Mouse (Mus musculus) cerebellum, adult 2 months (tissue): ENCODE measurements around the gene Nlgn2. TPM values are rescaled to one million over a fixed set of nuclear protein-coding genes. Genes with fewer than 3 reads are reported as not detected.
A peak's percentile ranks its signal among the peaks of the same experiment; 100 is the strongest.

ENCODE experiments used
- DNase-seq, 2 experiments: peaks; one replicate each; pipeline ENCODE4 v3.0.0; 2021
- H3K27ac ChIP-seq: fragments of 200-500 bp; 2 replicates; pipeline ENCODE4 v1.5.1; 2012; ENCODE audit warnings: low read length, control low read depth, inconsistent platforms; ENCODE audit not compliant: insufficient read depth
- H3K27me3 ChIP-seq: fragments of 200-500 bp; 2 replicates; pipeline ENCODE4 v1.6.1; 2012; ENCODE audit warnings: inconsistent platforms, mild to moderate bottlenecking, low read length, moderate library complexity; ENCODE audit not compliant: control insufficient read depth, insufficient read depth
- H3K4me1 ChIP-seq: fragments of 200-500 bp; 2 replicates; pipeline ENCODE4 v1.6.1; 2011; ENCODE audit warnings: low read length; ENCODE audit not compliant: control insufficient read depth, insufficient read depth
- H3K4me3 ChIP-seq: fragments of 200-500 bp; replicated peaks from 2 replicates; pipeline ENCODE3; 2011; ENCODE audit warnings: mild to moderate bottlenecking, low read depth, low read length, control low read depth; ENCODE audit not compliant: insufficient read depth
- CTCF ChIP-seq: fragments of 200-500 bp; IDR thresholded peaks from 2 replicates; pipeline ENCODE4 v1.5.1; 2011; ENCODE audit warnings: low read depth, mild to moderate bottlenecking, control low read depth, low read length, moderate library complexity, borderline replicate concordance; ENCODE audit not compliant: insufficient read depth
- POLR2A ChIP-seq: fragments of 200-500 bp; IDR thresholded peaks from 2 replicates; pipeline ENCODE4 v1.6.1; 2011; ENCODE audit warnings: low read length, control low read depth, borderline replicate concordance; ENCODE audit not compliant: insufficient read depth
- WGBS: fragments of 180-500 bp; shearing (Covaris S2); methylation state at CpG from one replicate; pipeline ENCODE4 v1.1.7; 2018; 5-methylcytosine and 5-hydroxymethylcytosine counted together
- polyA plus RNA-seq: library from polyadenylated mRNA; depleted of rRNA; stranded (reverse); fragments of >200 nt; gene quantifications from 2 replicates; pipeline ENCODE4 v1.2.3, GENCODE M21; 2012

The Nlgn2 gene
- polyA plus RNA-seq, 1 experiment = 116 TPM

DNA sequence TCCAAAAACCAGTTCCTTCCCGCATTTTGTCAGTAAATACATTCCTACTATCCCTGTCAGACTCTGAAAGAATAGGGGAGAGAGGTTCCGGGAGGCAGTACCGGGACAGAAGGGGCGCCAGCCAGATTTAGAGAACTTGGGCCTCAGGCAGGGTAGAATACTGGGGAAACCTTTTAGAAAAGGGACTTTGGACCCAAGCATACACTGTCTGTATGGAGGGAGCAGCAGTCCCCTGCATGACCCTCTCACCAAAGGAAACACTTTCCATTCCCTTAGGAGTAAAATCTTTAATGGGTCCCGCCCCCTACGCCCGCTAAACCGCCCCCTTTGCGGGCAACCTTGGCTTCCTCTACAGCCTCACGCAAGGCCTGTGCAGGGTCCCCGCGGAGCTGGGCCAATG, 34.3 kb downstream of the Nlgn2 start:
- TF ChIP-seq POLR2A = no peak
- TF ChIP-seq CTCF = no peak
- Histone ChIP-seq H3K4me3 (peak overlapping the region; percentile 38), H3K27ac (no peak overlapping the region), H3K4me1 (peaks cover 7% of the 10 kb centered on the region; the same call in 1 of the 2 replicates), H3K27me3 (peaks cover 1% of the 10 kb centered on the region; the same call in 1 of the 2 replicates)
- 17% methylated on average over 12 of the region's 12 CpGs for WGBS
- DNase-seq = no peak

DNA sequence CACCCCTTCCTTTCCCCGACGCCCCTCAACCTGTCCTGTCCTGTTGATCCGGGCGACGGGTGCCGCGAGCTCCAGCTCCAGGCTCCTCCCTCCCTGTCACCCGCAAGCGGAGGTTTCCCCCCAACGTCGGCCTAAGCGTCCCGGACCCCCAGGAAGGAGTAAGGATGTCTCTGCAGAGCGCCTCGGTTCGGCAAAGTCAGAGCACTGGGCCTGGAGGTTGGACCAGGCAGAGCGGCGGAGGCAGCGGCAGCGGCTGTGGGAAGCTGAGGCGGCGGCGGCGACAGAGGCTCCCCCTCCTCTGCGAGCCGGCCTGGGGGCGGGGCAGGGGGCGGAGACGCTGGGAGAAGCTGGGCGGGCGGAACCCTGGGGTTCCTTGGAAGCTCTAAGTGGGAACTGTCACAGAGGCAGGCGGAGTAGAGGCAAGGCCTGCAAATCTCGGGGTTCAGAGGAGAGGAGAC, 34.9 kb downstream of the Nlgn2 start:
- Histone ChIP-seq H3K27me3 (peaks cover 1% of the 10 kb centered on the region; the same call in 1 of the 2 replicates), H3K4me3 (peak overlapping the region; percentile 54), H3K27ac (no peak overlapping the region), H3K4me1 (peaks cover 7% of the 10 kb centered on the region; the same call in 1 of the 2 replicates)
- TF ChIP-seq CTCF (no peak), POLR2A (0 out of 2 replicates have a peak, but pooled peaks have one; percentile 18)
- 8% methylated on average over 33 of the region's 33 CpGs for WGBS
- peak; percentile 66 to 68 for DNase-seq

DNA sequence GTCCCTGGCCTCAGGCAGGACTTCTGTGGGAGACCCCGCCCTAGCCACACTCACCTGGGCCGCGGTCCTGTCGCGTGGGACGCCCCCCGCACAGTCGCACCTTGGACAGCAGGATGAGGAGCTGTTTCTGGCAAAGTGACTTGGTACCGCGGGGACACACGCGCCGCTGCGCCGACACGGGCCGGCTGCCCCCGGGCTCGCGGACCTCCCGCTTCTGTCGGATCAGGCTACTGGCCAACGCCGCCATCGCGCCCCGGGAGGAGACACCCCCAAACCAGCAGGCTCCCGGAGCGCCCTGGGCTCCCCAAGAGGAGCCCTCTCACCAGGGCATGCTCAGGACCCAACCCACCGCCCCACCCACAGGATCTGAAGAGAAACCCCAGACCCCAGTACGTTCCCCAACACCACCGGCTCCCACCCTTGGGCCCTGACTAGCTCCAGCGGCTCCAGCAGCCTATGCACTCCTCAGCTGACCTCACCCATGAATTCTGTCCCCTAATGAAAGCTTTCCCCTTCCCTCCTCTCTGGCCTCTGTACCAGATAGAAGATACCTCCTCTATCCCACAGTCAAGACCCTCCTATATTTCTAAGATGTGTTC, 36.1 kb downstream of the Nlgn2 start, which contains the start of gene Fgf11:
Fgf11 (minus strand) TSS at position 479 of the 599 bp plus-strand sequence.
- H3K4me3 ChIP-seq = peak within 1 kb of the TSS; percentile 54
- 3% methylated on average over 33 of the region's 33 CpGs for WGBS
- H3K27me3 ChIP-seq = peaks cover 1% of the 10 kb centered on the region; the same call in 1 of the 2 replicates
- peaks cover 7% of the 10 kb centered on the region; the same call in 1 of the 2 replicates for H3K4me1 ChIP-seq
- no peak for DNase-seq
- no peak within 1 kb of the TSS for H3K27ac ChIP-seq
- TF ChIP-seq CTCF (no peak), POLR2A (no peak)

DNA sequence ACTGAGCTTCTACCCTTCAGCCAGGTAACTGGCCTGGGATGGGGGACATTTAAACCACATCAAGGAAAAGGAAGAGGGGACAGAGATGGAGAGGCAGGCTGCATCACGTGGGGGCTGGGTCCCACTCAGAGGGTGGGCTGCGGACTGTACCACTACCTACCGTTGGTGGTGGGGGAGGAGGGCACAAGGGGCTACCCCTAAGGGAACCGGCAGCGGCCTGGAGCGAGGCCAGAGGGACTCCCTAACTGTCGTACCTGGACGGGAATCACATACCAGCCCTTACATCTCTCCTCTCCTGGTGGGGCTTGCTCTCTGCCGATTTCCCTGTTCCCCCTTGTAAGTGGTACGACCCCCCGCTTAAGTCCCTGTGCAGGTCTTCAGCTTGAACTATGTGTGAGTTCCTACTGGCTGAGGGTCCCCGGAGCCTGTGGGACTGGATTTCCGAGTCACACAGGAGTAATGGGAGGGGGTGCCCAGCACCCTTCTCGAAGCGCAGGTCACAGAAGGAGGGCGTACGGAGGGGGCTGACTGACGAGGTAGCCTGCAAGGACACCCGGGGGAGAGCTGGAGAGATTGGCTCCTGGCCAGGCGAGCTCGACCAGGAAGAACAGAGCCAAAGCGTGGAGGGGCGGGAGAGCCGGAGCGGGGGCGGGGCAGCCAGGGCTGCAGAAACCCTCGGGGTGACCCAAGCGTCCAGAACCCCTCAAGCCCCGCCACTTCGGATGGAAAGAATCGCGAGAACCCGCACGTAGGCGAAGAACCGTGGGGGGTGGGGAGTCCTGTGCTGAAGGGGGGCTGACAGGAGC, 37.0 kb downstream of the Nlgn2 start:
- peak overlapping the region; percentile 8 for H3K4me3 ChIP-seq
- TF ChIP-seq POLR2A (no peak), CTCF (no peak)
- H3K27ac ChIP-seq = no peak overlapping the region
- 2% methylated on average over 35 of the region's 36 CpGs for WGBS
- peaks cover 7% of the 10 kb centered on the region; the same call in 1 of the 2 replicates for H3K4me1 ChIP-seq
- peaks cover 1% of the 10 kb centered on the region; the same call in 1 of the 2 replicates for H3K27me3 ChIP-seq
- no peak for DNase-seq

DNA sequence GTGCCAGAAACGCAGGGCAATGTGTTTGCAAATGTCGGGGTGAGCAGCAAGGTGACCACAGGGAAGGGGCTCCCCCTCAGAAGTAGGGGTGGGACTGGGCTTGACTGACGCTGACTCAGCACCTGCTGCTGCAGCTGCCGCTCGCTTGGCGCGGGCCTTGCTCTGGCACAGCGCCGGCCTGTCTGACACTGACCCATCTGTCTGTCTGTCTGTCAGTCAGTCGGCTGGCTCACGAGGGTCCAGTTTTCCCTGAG, 37.5 kb downstream of the Nlgn2 start:
- peaks cover 1% of the 10 kb centered on the region; the same call in 1 of the 2 replicates for H3K27me3 ChIP-seq
- peaks cover 7% of the 10 kb centered on the region; the same call in 1 of the 2 replicates for H3K4me1 ChIP-seq
- H3K27ac ChIP-seq = no peak overlapping the region
- no peak for TF ChIP-seq POLR2A
- no peak for TF ChIP-seq CTCF
- no peak overlapping the region for H3K4me3 ChIP-seq
- DNase-seq = no peak
- 8% methylated on average over 11 of the region's 11 CpGs for WGBS

DNA sequence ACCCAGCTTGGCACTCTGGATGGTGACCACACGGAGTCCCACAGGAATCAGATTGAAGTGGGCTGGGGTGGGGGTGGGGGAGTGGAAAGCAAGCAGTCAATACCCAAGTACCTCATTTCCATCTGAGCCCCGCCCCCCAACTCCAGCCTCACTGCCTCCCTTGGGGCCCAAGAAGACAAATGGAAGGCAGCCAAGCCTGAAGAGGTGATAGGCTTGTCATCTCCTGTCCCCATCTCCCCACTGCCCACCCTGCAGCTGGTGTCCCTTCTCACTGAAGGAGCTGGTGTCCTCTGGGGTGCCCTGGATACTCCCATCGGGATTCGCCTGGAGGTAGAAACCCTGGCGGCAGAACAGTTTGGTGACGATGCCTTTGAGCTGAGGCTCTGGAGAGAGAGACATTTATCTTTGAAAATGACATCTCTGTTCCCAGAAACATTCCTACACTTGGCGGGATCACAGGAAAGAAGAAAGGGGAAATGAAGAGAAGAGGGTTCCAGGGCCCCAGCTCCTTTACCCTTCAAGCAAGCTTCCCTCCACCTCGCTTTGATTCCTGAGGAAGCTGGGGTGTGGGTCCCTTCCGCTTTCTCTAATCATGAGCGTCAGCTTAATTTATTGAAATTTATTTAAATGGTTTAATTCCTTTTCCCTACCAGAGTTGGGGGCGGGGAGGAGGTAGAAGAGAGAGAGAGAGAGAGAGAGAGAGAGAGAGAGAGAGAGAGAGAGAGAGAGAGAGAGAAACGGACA, 38.0 kb downstream of the Nlgn2 start:
- Histone ChIP-seq H3K4me3 (no peak overlapping the region), H3K27me3 (peaks cover 1% of the 10 kb centered on the region; the same call in 1 of the 2 replicates), H3K27ac (no peak overlapping the region), H3K4me1 (peaks cover 7% of the 10 kb centered on the region; the same call in 1 of the 2 replicates)
- TF ChIP-seq POLR2A = no peak
- no peak for TF ChIP-seq CTCF
- no peak for DNase-seq
- WGBS = 45% methylated on average over 12 of the region's 12 CpGs

DNA sequence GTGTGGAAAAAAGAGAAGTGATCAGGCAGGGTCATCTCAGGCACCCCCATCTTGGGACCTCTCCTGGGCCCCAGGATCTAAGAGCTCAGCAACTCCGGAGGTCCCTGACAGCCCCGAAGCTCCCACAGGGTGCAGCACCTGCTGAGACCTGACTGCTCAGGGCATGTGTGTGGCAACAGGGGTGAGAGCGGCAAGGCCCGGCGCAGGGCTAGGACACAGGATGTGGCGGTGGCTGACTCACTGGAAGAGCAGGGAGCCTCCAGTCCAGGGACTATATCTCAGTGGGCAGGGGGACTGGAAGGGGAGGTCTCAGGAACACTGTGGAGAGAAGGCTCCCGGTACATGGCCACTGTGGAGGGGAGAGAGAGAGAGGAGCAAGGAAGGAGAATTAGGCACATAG, 39.7 kb downstream of the Nlgn2 start:
- no peak for DNase-seq
- Histone ChIP-seq H3K4me3 (no peak overlapping the region), H3K27ac (no peak overlapping the region), H3K27me3 (peaks cover 1% of the 10 kb centered on the region; the same call in 1 of the 2 replicates), H3K4me1 (peaks cover 7% of the 10 kb centered on the region; the same call in 1 of the 2 replicates)
- 85% methylated on average over 7 of the region's 7 CpGs for WGBS
- TF ChIP-seq POLR2A = no peak
- TF ChIP-seq CTCF = no peak
